Mouse (Mus musculus) heart, embryonic 13.5 days (tissue): ENCODE results near the gene Atp8b4. TPM values are rescaled to one million over a fixed set of nuclear protein-coding genes. Genes with fewer than 3 reads are reported as not detected.

Source experiments
- ATAC-seq: fragments of 200-750 bp; cut with Nextera tagmentation; 2 replicates; pipeline ENCODE4 v1.8.0; 2017; ENCODE audit warnings: moderate TSS enrichment; ENCODE audit not compliant: insufficient number of reproducible peaks, low FRiP score, low TSS enrichment; ENCODE audit errors: extremely low read depth
- H3K27ac ChIP-seq: fragments of 300-500 bp; sonication (generic); replicated peaks from 2 replicates; pipeline ENCODE4 v1.5.1; 2015; ENCODE audit warnings: moderate library complexity, mild to moderate bottlenecking, inconsistent platforms
- H3K27me3 ChIP-seq: fragments of 300-500 bp; sonication (generic); replicated peaks from 2 replicates; pipeline ENCODE4 v1.6.1; 2015; ENCODE audit warnings: mild to moderate bottlenecking, inconsistent platforms
- H3K36me3 ChIP-seq: fragments of 300-500 bp; sonication (generic); 2 replicates; pipeline ENCODE4 v1.6.1; 2015; ENCODE audit warnings: mild to moderate bottlenecking, inconsistent platforms
- H3K4me1 ChIP-seq: fragments of 300-500 bp; sonication (generic); 2 replicates; pipeline ENCODE4 v1.6.1; 2015; ENCODE audit warnings: inconsistent platforms
- H3K4me2 ChIP-seq: fragments of 300-500 bp; sonication (generic); 2 replicates; pipeline ENCODE4 v1.6.1; 2015; ENCODE audit warnings: inconsistent platforms, mild to moderate bottlenecking, moderate library complexity
- H3K4me3 ChIP-seq: fragments of 300-500 bp; sonication (generic); 2 replicates; pipeline ENCODE4 v1.5.1; 2015; ENCODE audit warnings: moderate library complexity, mild to moderate bottlenecking, inconsistent platforms
- H3K9ac ChIP-seq: fragments of 300-500 bp; sonication (generic); 2 replicates; pipeline ENCODE4 v1.6.1; 2015; ENCODE audit warnings: inconsistent platforms, mild to moderate bottlenecking, moderate library complexity
- H3K9me3 ChIP-seq: fragments of 300-500 bp; sonication (generic); 2 replicates; pipeline ENCODE4 v1.6.1; 2016; ENCODE audit warnings: inconsistent platforms
- WGBS: fragments of 180-500 bp; shearing (Covaris S2); methylation state at CpG from one replicate; pipeline ENCODE4 v1.1.7; 2015; ENCODE audit warnings: mixed read lengths; 5-methylcytosine and 5-hydroxymethylcytosine counted together
- polyA plus RNA-seq: library from polyadenylated mRNA; unstranded; fragments of >200 nt; fragmentation: Nextera tagmentation; extraction: Ambion mirVana; gene quantifications from 2 replicates; pipeline ENCODE4 v1.2.1, GENCODE M21; 2015

The Atp8b4 gene
- polyA plus RNA-seq, 1 experiment from 2014 or later, result 0.27 TPM

DNA sequence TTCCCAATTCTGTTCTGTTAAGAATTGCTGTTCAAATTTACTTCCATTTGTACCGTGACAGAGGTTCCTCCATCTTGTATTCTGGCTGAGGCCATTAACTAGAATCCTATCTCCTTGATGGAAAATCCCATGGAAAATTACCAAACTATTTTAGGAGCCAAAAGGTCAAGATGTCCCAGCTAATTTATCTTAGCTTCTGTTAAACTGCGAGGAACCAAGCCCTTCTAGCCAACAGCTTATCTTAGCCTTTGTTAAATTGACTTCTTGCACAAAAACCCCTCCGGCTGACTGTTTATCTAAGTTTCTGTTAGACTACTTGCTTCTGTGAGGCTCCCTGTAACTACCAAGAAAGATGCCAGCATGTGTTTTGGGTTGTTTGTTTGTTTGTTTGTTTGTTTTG is 183.5 kb downstream of the Atp8b4 start:
- Histone ChIP-seq H3K4me2 (no peak overlapping the region), H3K27me3 (no peaks in the 10 kb centered on the region), H3K4me1 (no peaks in the 10 kb centered on the region), H3K27ac (no peak overlapping the region), H3K9me3 (no peaks in the 10 kb centered on the region; the same call in 1 of the 2 replicates), H3K9ac (no peak overlapping the region), H3K4me3 (no peak overlapping the region), H3K36me3 (no peaks in the 10 kb centered on the region)
- WGBS, result 39% methylated on average over 3 of the region's 3 CpGs
- ATAC-seq, result no peak

DNA sequence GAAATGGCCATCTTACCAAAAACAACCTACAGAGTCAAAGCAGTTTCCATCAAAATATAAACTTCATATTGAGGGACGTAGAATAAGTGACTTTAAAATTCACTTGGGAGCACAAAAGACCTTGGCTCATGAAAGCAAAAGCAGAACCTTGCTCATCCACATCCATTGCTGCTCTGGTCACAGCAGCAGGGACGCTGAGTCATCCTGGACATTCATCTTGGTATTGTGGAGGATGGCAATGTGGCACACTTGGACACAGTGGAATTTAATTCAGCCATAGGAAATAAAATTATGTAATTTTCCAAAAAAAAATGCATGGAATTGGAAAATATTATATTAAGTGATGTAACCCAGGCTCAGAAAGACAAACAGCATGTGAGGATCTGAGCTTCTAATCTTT is 184.1 kb downstream of the Atp8b4 start:
- Histone ChIP-seq H3K36me3 (no peaks in the 10 kb centered on the region), H3K4me1 (no peaks in the 10 kb centered on the region), H3K27ac (no peak overlapping the region), H3K9ac (no peak overlapping the region), H3K27me3 (no peaks in the 10 kb centered on the region), H3K9me3 (no peaks in the 10 kb centered on the region; the same call in 1 of the 2 replicates), H3K4me3 (no peak overlapping the region), H3K4me2 (no peak overlapping the region)
- ATAC-seq, result no peak
- WGBS, result 85% methylated on average over 2 of the region's 2 CpGs

DNA sequence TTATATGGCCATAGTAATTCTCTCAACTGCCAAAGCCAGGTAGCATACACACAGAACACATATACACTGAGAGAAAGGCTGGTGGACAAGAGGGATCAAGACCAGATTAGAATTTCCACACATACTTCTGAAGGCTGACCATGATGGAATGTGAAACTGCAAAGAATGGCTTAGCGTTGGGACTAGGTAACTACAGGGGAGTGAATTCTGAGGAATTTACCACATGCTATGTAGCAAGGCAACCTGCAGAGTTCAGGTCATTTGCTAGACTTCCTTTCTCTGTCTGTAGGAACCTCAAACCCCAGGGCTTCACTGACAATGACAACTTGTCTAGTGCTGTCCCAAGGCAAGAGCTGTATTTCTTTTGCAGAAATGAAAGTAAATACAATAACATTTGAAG is 189.4 kb downstream of the Atp8b4 start:
- ATAC-seq, result no peak
- Histone ChIP-seq H3K27ac (no peak overlapping the region), H3K4me2 (no peak overlapping the region), H3K9ac (no peak overlapping the region), H3K36me3 (no peaks in the 10 kb centered on the region), H3K4me3 (no peak overlapping the region), H3K4me1 (no peaks in the 10 kb centered on the region), H3K9me3 (no peaks in the 10 kb centered on the region; the same call in 1 of the 2 replicates), H3K27me3 (no peaks in the 10 kb centered on the region)
- 54% methylated on average over 1 of the region's 1 CpGs for WGBS

DNA sequence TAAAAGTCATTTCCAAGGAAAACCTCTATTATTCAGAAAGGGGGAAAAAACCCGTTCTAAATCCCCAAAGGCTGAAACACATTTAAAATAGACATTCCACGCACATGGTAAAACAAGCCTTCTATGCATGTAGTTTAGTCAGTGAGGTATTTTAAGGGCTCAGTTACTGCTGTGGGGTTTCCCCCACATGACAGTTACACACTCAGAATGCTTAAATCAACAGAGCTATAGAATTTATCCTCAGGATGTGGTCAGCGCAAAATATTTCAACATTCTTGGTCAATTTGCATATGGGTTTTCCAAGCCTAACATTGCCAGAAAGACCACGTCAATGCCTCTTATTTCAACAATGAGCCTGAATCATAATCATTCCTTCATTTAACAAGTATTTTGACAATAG is 190.5 kb downstream of the Atp8b4 start:
- H3K27me3 ChIP-seq, result no peaks in the 10 kb centered on the region
- no peaks in the 10 kb centered on the region for H3K36me3 ChIP-seq
- no peaks in the 10 kb centered on the region for H3K4me1 ChIP-seq
- H3K4me3 ChIP-seq, result no peak overlapping the region
- no peak overlapping the region for H3K9ac ChIP-seq
- no peaks in the 10 kb centered on the region for H3K9me3 ChIP-seq
- WGBS, result 78% methylated on average over 4 of the region's 4 CpGs
- no peak overlapping the region for H3K27ac ChIP-seq
- H3K4me2 ChIP-seq, result no peak overlapping the region
- ATAC-seq, result no peak

DNA sequence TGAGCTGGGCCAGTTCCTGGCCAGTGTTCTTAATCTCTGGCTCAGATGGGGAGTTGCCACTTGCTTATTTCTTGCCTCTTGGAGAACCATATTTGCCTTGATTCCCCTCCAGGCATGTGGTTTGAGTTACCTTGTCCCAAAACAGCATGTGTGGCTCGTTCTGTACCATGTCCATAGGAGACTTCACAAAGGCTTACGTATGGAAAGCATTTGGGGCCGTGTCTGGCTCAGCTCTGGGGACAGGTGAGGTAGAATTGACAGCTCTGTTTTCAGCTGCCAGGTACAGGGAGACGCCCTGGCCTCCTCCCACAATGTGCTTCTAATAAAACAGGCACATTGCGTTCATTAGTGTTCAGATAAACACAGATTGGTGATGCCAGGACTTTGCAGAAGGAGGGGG is 195.9 kb downstream of the Atp8b4 start:
- WGBS, result 74% methylated on average over 5 of the region's 5 CpGs
- no peaks in the 10 kb centered on the region for H3K4me1 ChIP-seq
- H3K27ac ChIP-seq, result no peak overlapping the region
- no peak overlapping the region for H3K4me2 ChIP-seq
- ATAC-seq, result no peak
- no peaks in the 10 kb centered on the region for H3K27me3 ChIP-seq
- no peaks in the 10 kb centered on the region for H3K9me3 ChIP-seq
- no peak overlapping the region for H3K9ac ChIP-seq
- no peak overlapping the region for H3K4me3 ChIP-seq
- no peaks in the 10 kb centered on the region for H3K36me3 ChIP-seq

DNA sequence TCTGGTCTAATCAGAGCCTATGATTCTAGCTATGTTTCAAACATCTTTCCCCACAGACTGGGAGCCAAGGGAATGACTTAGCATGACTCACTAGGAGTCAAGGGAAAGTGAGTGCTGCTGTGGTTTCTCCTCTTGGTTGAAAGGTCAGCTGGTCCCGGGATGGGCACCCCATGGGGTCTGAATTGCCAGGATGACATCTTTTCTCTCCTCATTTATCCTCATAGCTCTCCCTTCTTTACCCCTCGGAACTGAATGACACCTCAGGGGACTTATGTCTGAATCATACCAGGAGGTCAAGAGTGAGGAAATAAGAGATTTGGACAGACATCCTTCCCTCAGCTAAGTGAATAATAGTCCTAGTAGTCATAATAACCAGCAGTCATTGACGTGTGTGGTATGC is 197.2 kb downstream of the Atp8b4 start:
- Histone ChIP-seq H3K4me1 (no peaks in the 10 kb centered on the region), H3K27me3 (no peaks in the 10 kb centered on the region), H3K36me3 (no peaks in the 10 kb centered on the region), H3K4me2 (no peak overlapping the region), H3K9me3 (no peaks in the 10 kb centered on the region), H3K9ac (no peak overlapping the region), H3K4me3 (no peak overlapping the region), H3K27ac (no peak overlapping the region)
- ATAC-seq, result no peak
- 36% methylated on average over 3 of the region's 3 CpGs for WGBS

DNA sequence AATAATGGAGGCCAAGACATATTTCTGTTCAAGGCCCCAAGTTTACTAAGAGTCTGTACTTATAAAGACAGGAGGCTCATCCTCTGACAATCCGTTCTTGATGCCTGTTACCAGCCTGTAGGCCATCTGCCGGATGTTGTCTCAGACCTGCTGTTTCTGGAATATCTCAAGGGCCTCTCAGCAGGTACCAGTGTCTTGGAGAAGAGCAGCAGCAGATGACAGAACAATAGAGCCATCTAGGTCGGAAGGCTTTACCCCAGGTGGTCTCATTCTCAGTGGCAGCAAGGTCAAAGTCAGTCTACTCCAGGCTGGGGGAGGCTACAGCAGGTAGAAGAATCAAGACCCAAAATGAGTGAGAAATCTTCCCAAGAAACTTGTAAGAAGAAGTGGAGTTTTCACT is 198.1 kb downstream of the Atp8b4 start:
- no peaks in the 10 kb centered on the region for H3K4me1 ChIP-seq
- H3K9me3 ChIP-seq, result no peaks in the 10 kb centered on the region
- no peak overlapping the region for H3K27ac ChIP-seq
- 43% methylated on average over 3 of the region's 3 CpGs for WGBS
- ATAC-seq, result no peak
- H3K27me3 ChIP-seq, result no peaks in the 10 kb centered on the region
- no peak overlapping the region for H3K4me3 ChIP-seq
- no peak overlapping the region for H3K4me2 ChIP-seq
- no peak overlapping the region for H3K9ac ChIP-seq
- no peaks in the 10 kb centered on the region for H3K36me3 ChIP-seq

DNA sequence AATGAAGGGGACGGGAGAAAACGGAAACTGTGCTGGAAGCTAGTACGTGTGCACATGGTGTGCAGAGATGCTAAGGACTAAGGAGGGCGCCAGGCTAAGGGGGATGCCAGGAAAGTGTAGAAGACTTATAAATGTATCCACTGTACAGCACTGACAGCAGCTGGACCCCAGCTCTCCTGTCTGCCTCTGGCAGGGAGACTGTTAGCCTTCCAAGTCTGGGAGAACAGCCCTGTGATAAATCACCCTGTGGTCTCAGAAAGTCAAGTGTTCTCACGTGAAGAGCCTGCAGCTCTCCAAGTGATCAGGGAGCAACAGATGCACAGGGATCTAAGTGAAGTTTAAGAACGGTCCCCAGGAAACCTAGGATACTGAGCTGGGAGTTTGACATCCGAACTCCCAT is 209.8 kb downstream of the Atp8b4 start:
- 63% methylated on average over 7 of the region's 7 CpGs for WGBS
- H3K4me2 ChIP-seq, result no peak overlapping the region
- H3K27ac ChIP-seq, result no peak overlapping the region
- H3K9me3 ChIP-seq, result no peaks in the 10 kb centered on the region
- no peak for ATAC-seq
- no peaks in the 10 kb centered on the region for H3K36me3 ChIP-seq
- no peak overlapping the region for H3K4me3 ChIP-seq
- H3K27me3 ChIP-seq, result no peaks in the 10 kb centered on the region
- H3K9ac ChIP-seq, result no peak overlapping the region
- no peaks in the 10 kb centered on the region for H3K4me1 ChIP-seq

DNA sequence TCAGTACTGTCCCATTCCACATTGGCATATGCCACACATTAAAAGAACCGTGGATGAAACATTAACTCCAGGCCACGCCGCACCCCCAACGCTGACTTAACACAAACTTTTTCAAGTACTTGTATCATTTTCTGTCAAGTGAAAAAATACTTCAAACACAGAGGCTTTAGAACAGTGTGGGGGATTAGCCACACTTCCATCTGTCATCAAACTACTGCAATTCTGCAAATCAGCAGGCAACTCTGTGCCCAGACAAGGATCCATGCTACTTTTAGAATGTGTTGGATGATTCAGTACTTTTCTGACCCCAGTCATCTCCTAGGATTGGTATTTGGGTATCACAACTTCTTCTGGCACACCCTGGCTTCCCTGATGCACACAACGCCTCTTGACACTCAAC is 212.5 kb downstream of the Atp8b4 start:
- ATAC-seq, result no peak
- H3K4me1 ChIP-seq, result no peaks in the 10 kb centered on the region
- H3K9me3 ChIP-seq, result no peaks in the 10 kb centered on the region
- H3K9ac ChIP-seq, result no peak overlapping the region
- H3K36me3 ChIP-seq, result no peaks in the 10 kb centered on the region
- H3K4me2 ChIP-seq, result no peak overlapping the region
- no peak overlapping the region for H3K27ac ChIP-seq
- H3K4me3 ChIP-seq, result no peak overlapping the region
- WGBS, result 59% methylated on average over 5 of the region's 5 CpGs
- no peaks in the 10 kb centered on the region for H3K27me3 ChIP-seq

DNA sequence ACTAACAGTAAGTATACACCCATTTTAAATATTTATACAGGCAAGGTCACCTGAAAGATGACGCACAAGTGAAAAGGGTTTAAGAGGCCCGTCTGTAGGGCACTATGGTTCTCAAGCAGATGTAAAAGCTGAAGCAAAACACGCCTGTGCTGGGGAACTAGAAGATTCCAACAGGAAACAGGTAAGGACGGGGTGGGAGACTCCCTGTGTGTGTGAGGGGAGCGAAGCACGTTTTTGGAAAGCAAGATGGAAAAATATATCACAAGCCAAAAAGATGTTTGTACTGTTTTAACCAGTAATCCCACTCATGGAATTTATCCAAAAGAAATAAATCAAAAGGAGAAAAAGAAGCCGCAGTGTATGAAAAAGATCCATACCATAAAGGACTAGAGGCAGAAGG is 214.1 kb downstream of the Atp8b4 start:
- H3K4me1 ChIP-seq, result no peaks in the 10 kb centered on the region
- no peak overlapping the region for H3K9ac ChIP-seq
- ATAC-seq, result no peak
- H3K4me3 ChIP-seq, result no peak overlapping the region
- 70% methylated on average over 7 of the region's 7 CpGs for WGBS
- H3K27ac ChIP-seq, result no peak overlapping the region
- H3K9me3 ChIP-seq, result no peaks in the 10 kb centered on the region
- no peak overlapping the region for H3K4me2 ChIP-seq
- H3K27me3 ChIP-seq, result peaks cover 5% of the 10 kb centered on the region
- no peaks in the 10 kb centered on the region for H3K36me3 ChIP-seq

DNA sequence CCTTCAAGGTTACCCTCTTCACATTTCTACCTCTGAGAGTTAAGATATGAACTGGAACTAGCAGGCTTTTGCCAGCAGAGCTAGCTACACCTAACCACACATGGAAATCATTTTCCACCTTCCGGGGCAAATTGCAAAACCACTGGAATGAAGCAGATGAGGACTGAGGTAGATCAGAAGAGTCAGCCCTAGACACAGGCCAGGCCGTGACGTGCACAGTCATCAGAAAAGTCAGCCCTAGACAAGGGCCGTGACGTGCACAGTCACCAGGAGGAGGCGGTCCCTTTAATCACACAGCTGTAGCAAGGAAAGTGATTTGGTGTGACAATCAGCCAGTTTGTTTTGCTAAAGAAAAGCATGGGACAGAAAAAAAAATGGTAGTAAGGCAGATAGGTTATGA is 216.4 kb downstream of the Atp8b4 start:
- H3K27ac ChIP-seq, result no peak overlapping the region
- H3K9me3 ChIP-seq, result no peaks in the 10 kb centered on the region
- no peaks in the 10 kb centered on the region for H3K36me3 ChIP-seq
- ATAC-seq, result no peak
- H3K27me3 ChIP-seq, result peaks cover 19% of the 10 kb centered on the region
- H3K4me3 ChIP-seq, result no peak overlapping the region
- H3K4me2 ChIP-seq, result no peak overlapping the region
- H3K9ac ChIP-seq, result no peak overlapping the region
- no peaks in the 10 kb centered on the region for H3K4me1 ChIP-seq
- 65% methylated on average over 6 of the region's 6 CpGs for WGBS

DNA sequence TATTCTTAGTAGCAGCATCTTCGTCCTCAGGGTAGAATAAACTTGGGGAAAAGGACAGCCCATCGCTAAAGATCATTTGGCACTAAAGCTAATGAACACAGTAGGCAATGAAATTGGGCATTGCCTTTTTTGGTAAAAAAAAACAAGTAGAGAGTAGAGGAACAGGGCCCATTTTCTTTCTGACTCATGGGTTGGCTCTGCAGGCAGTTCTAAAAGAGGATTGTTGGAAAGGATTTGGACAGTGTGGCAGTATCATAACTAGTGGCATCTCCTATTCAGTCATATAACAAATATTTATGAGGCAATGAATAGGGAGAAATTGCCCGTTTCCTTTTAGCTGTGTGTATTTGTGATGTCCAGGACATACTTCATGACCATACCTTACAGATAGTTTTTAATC is 217.4 kb downstream of the Atp8b4 start:
- Histone ChIP-seq H3K9ac (no peak overlapping the region), H3K27me3 (peaks cover 19% of the 10 kb centered on the region), H3K27ac (no peak overlapping the region), H3K36me3 (no peaks in the 10 kb centered on the region), H3K9me3 (no peaks in the 10 kb centered on the region), H3K4me1 (peaks cover 3% of the 10 kb centered on the region; the same call in 1 of the 2 replicates), H3K4me2 (no peak overlapping the region), H3K4me3 (no peak overlapping the region)
- ATAC-seq, result no peak
- 61% methylated on average over 3 of the region's 3 CpGs for WGBS
